Mouse (Mus musculus) layer of hippocampus, postnatal 25 days (tissue): ENCODE results near the gene Ehbp1. TPM values are rescaled to one million over a fixed set of nuclear protein-coding genes. Genes with fewer than 3 reads are reported as not detected.

ENCODE experiments used
- DNase-seq, 2 experiments: peaks; one replicate each; pipeline ENCODE4 v3.0.0; 2022; ENCODE audit warnings: mixed read lengths in 2 of 2, low spot score in 1 of 2; ENCODE audit errors: extremely low spot score in 1 of 2
- total RNA-seq, 2 experiments: library from RNA; stranded (reverse); gene quantifications; 2 replicates each; pipeline ENCODE4 v1.2.3; 2021

Ehbp1 gene
- total RNA-seq, 2 experiments from 2014 or later: 42.3 to 47.4 TPM

DNA sequence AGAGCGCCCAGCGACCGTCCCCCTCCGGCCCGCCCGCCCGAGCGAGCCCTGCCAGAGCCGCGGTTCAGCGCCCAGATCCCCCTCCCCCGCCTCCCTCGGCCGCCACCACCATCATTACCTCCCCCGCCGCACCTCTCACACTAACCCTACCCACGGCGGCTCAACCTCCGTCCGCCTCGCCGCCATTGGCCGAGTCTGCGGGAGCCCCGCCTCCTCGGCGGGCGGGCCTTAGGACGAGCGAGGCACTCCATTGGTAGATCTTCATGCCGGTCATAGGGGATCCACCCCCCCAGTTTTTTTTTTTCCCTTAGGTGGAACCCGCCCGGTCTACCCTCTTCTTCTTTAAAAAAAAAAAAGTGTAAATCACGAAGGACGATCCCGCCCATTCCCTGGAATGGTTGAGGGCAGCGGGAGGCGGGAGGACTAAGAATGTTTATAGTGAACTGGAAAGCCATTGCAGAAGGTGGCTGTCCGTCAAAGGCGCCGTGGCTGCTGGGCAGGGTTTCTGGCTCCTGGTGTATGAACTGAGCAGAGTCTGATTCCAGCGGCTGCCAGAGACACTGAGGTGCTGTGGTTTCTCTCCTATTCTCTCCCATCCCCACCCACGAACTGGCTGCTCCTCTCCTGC, 55.1 kb downstream of the Ehbp1 start:
- peak; percentile 94 to 95 for DNase-seq

DNA sequence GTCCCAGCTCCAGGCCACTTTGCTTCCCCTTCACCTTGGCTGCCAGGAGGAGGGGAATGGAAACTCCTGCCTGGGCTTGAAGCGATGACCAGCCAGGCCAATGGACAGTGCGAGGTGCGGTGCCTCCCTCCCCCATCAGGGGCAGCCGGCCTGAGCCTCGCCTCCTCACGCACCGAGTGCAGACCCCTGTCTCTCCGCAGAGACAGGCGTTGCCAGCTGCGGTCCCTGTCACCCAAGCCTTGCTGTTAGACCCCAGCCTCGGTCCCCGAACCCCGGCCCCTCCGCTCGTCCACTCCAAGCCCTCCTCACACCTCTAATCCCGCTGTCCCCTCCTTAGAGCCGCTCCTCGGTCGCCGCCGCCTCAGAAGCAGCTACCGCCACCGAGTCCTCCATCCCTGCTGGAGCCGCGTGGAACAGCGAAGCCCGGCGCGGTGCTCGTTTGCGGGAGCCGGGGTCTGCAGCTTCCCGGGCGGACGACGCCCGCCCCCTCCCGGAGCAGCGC, 55.7 kb downstream of the Ehbp1 start:
- no peak for DNase-seq

DNA sequence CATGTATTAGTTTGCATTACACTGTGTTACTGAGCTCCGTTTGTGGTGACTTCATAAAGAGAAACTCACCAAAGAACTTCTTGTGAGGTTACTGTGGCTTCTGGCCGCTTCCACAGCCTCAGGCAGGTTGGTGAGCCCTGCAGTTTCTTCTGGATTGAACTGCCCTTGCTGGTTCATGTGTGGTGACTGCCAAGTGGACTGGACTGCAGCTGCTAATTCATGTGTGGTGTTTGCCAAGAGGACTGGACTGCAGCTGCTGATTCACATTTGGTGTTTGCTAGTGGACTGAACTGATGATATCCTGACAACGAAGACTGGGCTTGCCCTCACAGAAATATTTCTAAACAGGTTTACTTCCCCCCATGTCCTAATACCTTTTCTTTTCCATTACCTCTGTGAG, 65.4 kb downstream of the Ehbp1 start:
- DNase-seq: no peak

GRCm38 (mm10) chr11:22274144-22274543, 67.9 kb downstream of the Ehbp1 start:
- no peak for DNase-seq

DNA sequence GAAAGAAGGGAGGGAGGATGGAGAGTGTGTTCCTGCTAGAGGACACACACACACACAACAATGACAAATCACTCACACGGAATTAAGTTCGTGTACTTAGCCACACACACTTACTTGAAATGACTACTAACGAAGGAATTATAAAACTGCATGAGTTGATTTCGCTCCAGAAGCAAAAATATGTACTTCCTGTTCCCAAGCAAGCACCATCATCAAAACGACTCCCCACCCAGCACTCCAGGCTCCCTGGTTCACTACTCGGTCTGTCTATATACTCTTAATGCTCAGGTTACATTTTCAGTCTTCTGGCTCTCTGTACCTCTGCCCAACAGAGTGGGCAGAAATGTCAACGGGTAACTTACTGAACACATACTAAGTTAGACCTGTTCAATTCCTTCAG, 68.7 kb downstream of the Ehbp1 start:
- no peak for DNase-seq

- DNase-seq: no peak
Observed at GRCm38 (mm10) chr11:22271889-22272288, 70.2 kb downstream of the Ehbp1 start.

- DNase-seq: no peak
Observed at GRCm38 (mm10) chr11:22269643-22270042, 72.4 kb downstream of the Ehbp1 start.

DNA sequence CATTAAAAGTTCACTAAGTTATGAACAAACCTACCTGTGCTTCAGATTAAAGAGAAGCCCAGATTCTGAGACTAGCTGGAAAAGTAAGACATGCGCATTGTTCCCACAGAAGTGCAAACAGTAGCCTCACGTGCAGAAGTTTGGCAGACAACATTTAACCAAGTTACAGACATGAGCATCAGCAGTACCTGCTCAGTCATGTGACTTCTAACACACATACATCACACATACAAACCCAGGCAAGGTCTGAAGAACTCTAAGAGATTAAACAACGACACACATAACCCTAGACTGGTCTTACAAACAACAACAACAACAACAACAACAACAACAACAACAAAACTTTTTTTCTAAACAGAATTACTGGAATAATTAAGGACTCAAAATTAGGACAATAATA, 72.9 kb downstream of the Ehbp1 start:
- no peak for DNase-seq

DNA sequence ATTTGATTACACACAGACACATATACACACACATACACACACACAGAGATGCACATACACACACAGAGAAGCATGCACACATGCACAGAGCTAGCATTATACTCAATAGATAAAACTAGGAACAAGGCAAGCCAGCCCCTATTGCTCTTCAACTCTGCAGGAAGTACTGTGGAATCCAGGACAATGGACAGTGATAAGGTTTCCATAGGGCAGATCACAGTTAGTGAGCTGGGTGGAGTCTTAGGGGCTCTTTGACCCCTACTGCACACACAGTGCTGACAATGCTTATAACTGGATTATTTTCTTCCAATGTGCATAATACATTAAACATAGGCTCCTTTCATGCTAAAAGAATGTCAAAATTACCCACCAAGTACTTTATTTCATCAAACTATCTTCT, 75.1 kb downstream of the Ehbp1 start:
- no peak for DNase-seq

DNA sequence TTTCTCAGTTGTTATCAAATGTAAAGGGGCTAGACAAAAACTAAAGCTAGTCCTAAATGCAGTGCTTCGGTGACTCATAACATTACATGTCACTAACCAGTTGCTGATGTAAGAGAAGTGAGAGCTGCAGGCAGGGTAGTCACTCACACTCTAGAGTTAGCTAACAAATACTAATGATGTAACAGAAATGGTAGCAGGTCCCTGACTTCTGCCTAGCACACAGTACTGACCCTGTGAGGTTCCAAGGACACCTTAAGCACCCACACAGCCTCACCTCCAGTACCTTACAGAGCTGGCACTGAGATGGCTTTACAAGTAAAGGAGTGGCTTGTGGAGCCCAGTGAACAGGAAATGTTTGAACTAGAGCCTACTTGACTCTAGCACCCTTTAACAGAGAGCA, 86.7 kb downstream of the Ehbp1 start:
- DNase-seq: no peak

- no peak for DNase-seq
Observed at GRCm38 (mm10) chr11:22249363-22249762, 92.7 kb downstream of the Ehbp1 start.

GRCm38 (mm10) chr11:22247736-22248135, 94.4 kb downstream of the Ehbp1 start:
- no peak for DNase-seq

GRCm38 (mm10) chr11:22247069-22247468, 95.0 kb downstream of the Ehbp1 start:
- DNase-seq: no peak

GRCm38 (mm10) chr11:22235558-22235957, 106.5 kb downstream of the Ehbp1 start:
- DNase-seq: no peak

DNA sequence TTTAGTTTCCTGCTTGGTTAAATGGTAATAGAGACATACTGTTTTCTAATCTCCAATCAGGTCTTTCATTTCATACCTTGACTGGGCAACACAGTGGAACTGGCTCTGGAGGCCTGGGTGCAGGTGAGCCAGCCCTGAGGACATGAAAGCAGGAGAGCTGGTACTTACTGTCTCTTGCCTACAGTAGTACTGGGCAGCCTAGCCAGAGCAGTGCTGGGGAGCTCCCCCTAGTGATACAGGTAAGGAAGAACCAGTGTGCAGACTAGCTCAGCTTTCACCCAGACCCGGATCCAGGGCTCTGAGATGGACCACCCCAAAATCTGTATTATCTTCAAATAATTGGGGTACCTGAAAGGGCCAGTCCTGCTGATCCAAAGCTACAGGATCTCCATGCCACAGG, 107.4 kb downstream of the Ehbp1 start:
- no peak for DNase-seq

DNA sequence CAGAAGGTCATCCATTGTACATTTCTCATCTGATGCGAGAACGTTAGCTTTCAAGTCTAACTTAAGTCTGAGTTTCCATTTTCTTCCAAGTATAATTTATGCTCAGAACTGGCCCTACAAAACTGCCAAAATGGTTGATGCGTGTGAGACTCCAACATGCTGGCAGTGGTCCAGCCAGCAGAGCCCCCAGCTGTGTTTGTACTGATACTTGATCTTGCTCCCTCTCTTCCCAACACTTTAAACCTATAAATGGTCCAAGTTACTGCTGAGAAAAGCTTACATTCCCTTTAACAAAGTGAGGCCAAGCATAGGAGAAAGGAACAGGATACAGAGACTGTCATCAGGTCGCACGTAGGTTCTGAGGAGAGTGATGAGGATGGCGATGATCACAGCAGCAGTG, 111.2 kb downstream of the Ehbp1 start:
- no peak for DNase-seq

DNA sequence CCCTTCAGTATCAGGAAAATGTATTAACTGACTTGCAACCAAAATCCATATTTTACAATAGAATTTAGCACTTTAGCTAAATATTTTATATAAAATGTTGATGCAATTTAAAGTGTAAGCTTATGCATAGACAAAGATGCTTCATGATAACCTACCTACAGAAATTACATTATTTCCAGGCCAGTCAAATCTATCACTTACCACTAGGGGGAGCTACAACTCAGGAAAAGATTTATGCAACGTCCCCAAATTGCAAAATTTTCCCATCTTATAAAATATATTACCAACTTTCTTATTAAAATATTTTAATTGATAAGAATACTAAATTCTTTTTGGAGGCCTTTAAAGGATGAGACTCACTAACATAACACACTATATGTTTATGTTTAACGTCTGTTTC, 116.5 kb downstream of the Ehbp1 start:
- DNase-seq: no peak

DNA sequence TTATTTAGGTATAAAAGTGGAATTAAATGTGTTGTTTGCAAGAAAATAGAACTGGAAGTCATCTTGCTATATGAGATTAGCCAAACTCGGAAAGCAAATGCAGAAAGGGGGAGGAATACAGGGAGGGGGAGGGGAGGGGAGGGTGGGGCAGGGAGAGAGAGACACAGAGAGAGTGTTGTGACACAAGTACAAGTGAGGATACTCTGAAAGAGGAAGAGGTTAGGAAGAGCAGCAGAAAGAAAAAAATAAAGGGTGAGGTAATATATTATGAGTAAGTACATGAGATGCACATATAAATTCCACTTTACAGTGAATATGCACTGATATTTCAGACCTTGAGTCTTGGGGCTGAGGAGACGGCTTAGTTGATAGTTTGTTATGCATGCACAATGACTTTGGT, 123.9 kb downstream of the Ehbp1 start:
- DNase-seq: no peak

DNA sequence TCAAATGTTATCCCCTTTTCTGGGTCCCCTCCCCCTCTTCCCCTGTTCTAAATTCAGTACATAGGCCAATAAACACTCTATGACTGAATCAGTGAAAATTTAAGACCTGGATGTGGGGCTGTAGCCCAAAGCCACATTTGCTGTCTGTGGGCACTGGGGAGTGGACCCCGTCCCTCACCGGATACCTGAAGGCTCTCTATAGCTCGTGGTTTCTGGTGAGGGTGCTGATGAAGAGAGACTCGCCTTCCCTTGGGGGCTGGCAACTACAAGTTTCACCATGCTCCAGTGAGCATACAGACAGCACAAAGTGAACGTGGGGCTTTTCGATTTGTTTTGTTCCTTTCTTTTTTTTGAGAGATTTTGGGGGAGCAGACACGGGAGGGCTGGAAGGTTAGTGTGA, 125.2 kb downstream of the Ehbp1 start:
- no peak for DNase-seq

DNA sequence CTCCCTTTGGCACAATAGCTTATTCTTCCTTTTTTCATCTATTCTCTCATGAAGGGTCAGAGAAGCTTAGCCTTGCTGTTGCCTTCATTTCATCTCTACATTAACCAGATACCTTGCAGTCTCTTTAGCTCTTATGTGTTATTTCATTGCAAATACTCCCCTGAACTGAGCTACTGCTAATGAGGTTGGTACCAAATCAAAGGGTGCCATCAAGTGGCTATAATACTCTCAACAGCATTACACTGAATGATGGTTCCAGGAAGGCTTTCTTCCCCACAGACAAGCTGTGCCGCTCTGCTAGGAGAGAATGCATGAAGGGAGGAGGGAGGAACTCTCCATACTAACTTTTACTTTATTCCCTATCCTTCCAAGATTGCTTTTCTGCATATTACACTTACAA, 135.5 kb downstream of the Ehbp1 start:
- no peak for DNase-seq

- DNase-seq: no peak
Observed at GRCm38 (mm10) chr11:22206191-22206590, 135.9 kb downstream of the Ehbp1 start.

GRCm38 (mm10) chr11:22203413-22203812, 138.7 kb downstream of the Ehbp1 start:
- no peak for DNase-seq

DNA sequence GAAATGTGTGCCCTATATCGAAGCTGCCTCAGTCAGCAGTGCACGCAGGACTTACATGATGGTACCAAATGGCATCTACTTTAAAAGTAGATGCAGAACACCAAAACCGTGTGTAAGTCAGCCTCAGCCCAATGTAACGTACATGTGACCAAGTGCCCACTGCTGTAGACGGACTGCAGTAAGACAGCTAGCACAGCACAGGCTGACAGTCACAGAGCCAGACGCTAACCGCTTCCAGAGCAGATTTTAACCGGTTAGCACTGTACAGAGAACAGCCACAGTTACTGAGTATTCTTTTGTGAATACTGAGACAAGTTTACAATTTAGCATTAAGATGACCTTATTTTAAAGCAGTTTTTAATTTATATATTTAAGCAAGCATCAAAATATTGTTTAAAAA, 141.0 kb downstream of the Ehbp1 start:
- DNase-seq: no peak
